Mouse (Mus musculus): ENCODE data around the gene Daw1.

DNA sequence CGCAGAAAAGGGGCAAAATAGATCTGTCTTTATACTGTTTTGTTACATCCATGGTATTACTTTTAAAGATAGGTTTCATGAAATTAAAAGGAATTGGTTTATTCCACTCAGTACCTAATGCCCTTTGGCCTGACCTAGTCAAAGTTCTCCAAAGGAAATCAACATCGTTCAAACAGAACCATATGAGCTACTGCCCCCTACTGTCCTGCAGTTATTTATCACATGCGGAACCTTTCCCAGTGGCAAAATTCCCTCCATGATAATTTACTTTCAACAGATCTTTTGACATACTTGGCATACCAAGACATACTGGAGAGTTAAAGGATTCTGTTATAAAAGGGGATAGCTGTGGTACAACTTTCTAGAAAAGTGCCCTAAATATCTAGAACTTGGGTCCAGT, 9.3 kb upstream of the Daw1 start:
- TF ChIP-seq CTCF (IDR thresholded peaks at IDR 0.05; ENCODE audit: low read depth), result no peak
- TF ChIP-seq EP300 (IDR thresholded peaks at IDR 0.05; ENCODE audit: low read depth), result no peak
